In the genomic region with DNA sequence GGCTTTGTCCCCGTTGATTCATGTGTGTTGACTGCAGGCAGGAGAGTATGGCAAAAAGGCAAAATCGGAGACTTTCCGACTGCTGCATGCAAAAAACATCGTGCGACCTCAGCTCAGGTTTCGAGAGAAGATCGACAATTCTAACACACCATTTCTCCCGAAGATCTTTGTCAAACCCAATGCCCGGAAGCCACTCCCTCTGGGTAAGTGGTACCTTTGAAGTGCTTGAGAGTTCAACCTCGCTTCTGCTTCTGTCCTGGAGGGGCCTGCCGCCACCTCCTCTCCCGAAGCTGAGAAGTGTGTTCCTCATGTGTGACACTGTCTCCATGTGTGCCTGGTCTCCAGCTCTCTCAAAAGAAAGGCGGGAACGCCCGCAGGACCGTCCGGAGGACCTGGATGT, we compare ENCODE assay signal across 29 mouse cellular contexts. TPM values are rescaled to one million over a fixed set of nuclear protein-coding genes. Genes with fewer than 3 reads are reported as not detected.
"Had no signal": no experiment of that assay in that cellular context is flagged by ENCODE, and none has a peak within 500 bp of the region (broad histone marks: within the 10 kb centered on the region; RNA-seq: fewer than 3 reads in every experiment).

No protein-coding gene starts in this region.

- ATAC-seq: hindbrain, embryonic 16.5 days; inflammation-experienced regulatory T-cells, adult 6 months; intestine, postnatal 0 days had no signal

- H3K27ac ChIP-seq: gastrocnemius, adult 2 months; heart, embryonic 10.5 days; hindbrain, embryonic 10.5 days; hindbrain, embryonic 12.5 days; hindbrain, embryonic 14.5 days; layer of hippocampus, adult 2 months; left cerebral cortex, adult 2 months; limb, embryonic 10.5 days; limb, embryonic 12.5 days; liver, embryonic 13.5 days; liver, embryonic 15.5 days had no signal

- H3K9ac ChIP-seq: heart, embryonic 12.5 days; hindbrain, embryonic 12.5 days; hindbrain, embryonic 14.5 days; limb, embryonic 12.5 days; liver, embryonic 13.5 days; liver, embryonic 15.5 days had no signal

- DNase-seq: gastrocnemius, adult 2 months; gastrocnemius, postnatal 10 days; gastrocnemius, postnatal 25 days; heart, adult 18-20 months; heart, postnatal 10 days; heart, postnatal 4 days; kidney, adult 18-20 months; kidney, adult 8-10 months; kidney, postnatal 10 days; kidney, postnatal 25 days; kidney, postnatal 4 days; liver; liver, embryonic 13.5 days had no signal

- H3K4me3 ChIP-seq: gastrocnemius, adult 2 months; heart, embryonic 10.5 days; heart, embryonic 12.5 days; hindbrain, embryonic 10.5 days; hindbrain, embryonic 12.5 days; layer of hippocampus, adult 2 months; left cerebral cortex, adult 2 months; limb, embryonic 10.5 days; limb, embryonic 12.5 days; liver, embryonic 13.5 days; liver, embryonic 15.5 days had no signal

- H3K4me2 ChIP-seq: heart, embryonic 12.5 days; hindbrain, embryonic 12.5 days; hindbrain, embryonic 14.5 days; limb, embryonic 12.5 days; liver, embryonic 11.5 days; liver, embryonic 13.5 days; liver, embryonic 15.5 days had no signal

- H3K27me3 ChIP-seq: heart, embryonic 12.5 days; hindbrain, embryonic 12.5 days; limb, embryonic 12.5 days; liver, embryonic 13.5 days; liver, embryonic 15.5 days had no signal

- H3K4me1 ChIP-seq: heart, embryonic 12.5 days had no signal

- H3K9me3 ChIP-seq: heart, embryonic 10.5 days; heart, embryonic 12.5 days; hindbrain, embryonic 10.5 days; hindbrain, embryonic 12.5 days; limb, embryonic 10.5 days; limb, embryonic 12.5 days; liver, embryonic 13.5 days; liver, embryonic 15.5 days had no signal

RNA-seq across cellular contexts. Expression of gene Masp2, which starts 39.7 kb away (rescaled TPM):
- polyA plus RNA-seq: heart, embryonic 14.5 days; intestine, postnatal 0 days; kidney, embryonic 14.5 days had no signal
